Mouse (Mus musculus) embryonic facial prominence, embryonic 10.5 days (tissue): ENCODE results near the gene Alppl2. TPM values are rescaled to one million over a fixed set of nuclear protein-coding genes. Genes with fewer than 3 reads are reported as not detected.

ENCODE experiments used
- DNase-seq: peaks from one replicate; pipeline ENCODE4 v3.0.0-alpha.2; 2017; ENCODE audit warnings: low spot score
- H3K27ac ChIP-seq: fragments of 300-500 bp; sonication (generic); replicated peaks from 2 replicates; pipeline ENCODE4 v1.5.1; 2016; ENCODE audit warnings: mild to moderate bottlenecking
- H3K27me3 ChIP-seq: fragments of 300-500 bp; sonication (generic); replicated peaks from 2 replicates; pipeline ENCODE4 v1.6.1; 2016; ENCODE audit warnings: low read depth, mild to moderate bottlenecking; ENCODE audit not compliant: poor library complexity, severe bottlenecking
- H3K36me3 ChIP-seq: fragments of 300-500 bp; sonication (generic); replicated peaks from 2 replicates; pipeline ENCODE4 v1.6.1; 2016; ENCODE audit warnings: mild to moderate bottlenecking, moderate library complexity
- H3K4me1 ChIP-seq: fragments of 300-500 bp; sonication (generic); 2 replicates; pipeline ENCODE4 v1.6.1; 2016
- H3K4me3 ChIP-seq: fragments of 300-500 bp; sonication (generic); 2 replicates; pipeline ENCODE4 v1.5.1; 2016; ENCODE audit warnings: mild to moderate bottlenecking, moderate library complexity
- H3K9me3 ChIP-seq: fragments of 300-500 bp; sonication (generic); 2 replicates; pipeline ENCODE4 v1.6.1; 2016; ENCODE audit warnings: mild to moderate bottlenecking
- WGBS: fragments of 180-500 bp; shearing (Covaris S2); methylation state at CpG from one replicate; pipeline ENCODE4 v1.1.7; 2016; 5-methylcytosine and 5-hydroxymethylcytosine counted together
- polyA plus RNA-seq: library from polyadenylated mRNA; unstranded; fragments of >200 nt; fragmentation: Nextera tagmentation; extraction: Ambion mirVana; gene quantifications from 2 replicates; pipeline ENCODE4 v1.2.1, GENCODE M21; 2016

Alppl2 gene
- not detected in 2 replicates for polyA plus RNA-seq

GRCm38 (mm10) chr1:87089828-87090227, at the start of gene Alppl2:
Alppl2 (minus strand) TSS chr1:87089928.
- Histone ChIP-seq H3K27me3 (no peaks in the 10 kb centered on the region), H3K4me3 (no peak within 1 kb of the TSS), H3K27ac (no peak within 1 kb of the TSS), H3K36me3 (no peaks in the 10 kb centered on the region), H3K9me3 (no peaks in the 10 kb centered on the region; the same call in 1 of the 2 replicates), H3K4me1 (no peaks in the 10 kb centered on the region)
- no peak for DNase-seq
- 85% methylated on average over 4 of the region's 4 CpGs for WGBS

GRCm38 (mm10) chr1:87131803-87132202, 42.1 kb upstream of the Alppl2 start:
- DNase-seq, result no peak
- Histone ChIP-seq H3K27me3 (peaks cover 32% of the 10 kb centered on the region), H3K27ac (no peak overlapping the region), H3K36me3 (no peaks in the 10 kb centered on the region), H3K4me3 (no peak overlapping the region), H3K4me1 (peaks cover 8% of the 10 kb centered on the region; the same call in 1 of the 2 replicates), H3K9me3 (no peaks in the 10 kb centered on the region)
- 86% methylated on average over 4 of the region's 4 CpGs for WGBS

GRCm38 (mm10) chr1:87127206-87128030, 37.7 kb upstream of the Alppl2 start:
- Histone ChIP-seq H3K4me3 (peak overlapping the region; percentile 39), H3K4me1 (peaks cover 10% of the 10 kb centered on the region; the same call in 1 of the 2 replicates), H3K27ac (no peak overlapping the region), H3K36me3 (no peaks in the 10 kb centered on the region), H3K27me3 (peaks cover 60% of the 10 kb centered on the region), H3K9me3 (no peaks in the 10 kb centered on the region)
- peak; percentile 16 for DNase-seq
- WGBS, result 5% methylated on average over 43 of the region's 43 CpGs

- H3K4me3 ChIP-seq, result no peak within 1 kb of the TSS
- no peak within 1 kb of the TSS for H3K27ac ChIP-seq
- no peaks in the 10 kb centered on the region for H3K9me3 ChIP-seq
- H3K4me1 ChIP-seq, result peaks cover 11% of the 10 kb centered on the region; the same call in 1 of the 2 replicates
- 78% methylated on average over 6 of the region's 6 CpGs for WGBS
- peaks cover 56% of the 10 kb centered on the region for H3K27me3 ChIP-seq
- H3K36me3 ChIP-seq, result no peaks in the 10 kb centered on the region
- DNase-seq, result no peak
These were observed 34.9 kb upstream of the Alppl2 start, which contains the start of gene Akp3 for GRCm38 (mm10) chr1:87124673-87125072. Akp3 (plus strand) TSS chr1:87124973.

- H3K36me3 ChIP-seq, result no peaks in the 10 kb centered on the region
- no peak for DNase-seq
- no peak overlapping the region for H3K27ac ChIP-seq
- H3K4me1 ChIP-seq, result no peaks in the 10 kb centered on the region
- WGBS, result 79% methylated on average over 1 of the region's 1 CpGs
- H3K4me3 ChIP-seq, result no peak overlapping the region
- H3K9me3 ChIP-seq, result no peaks in the 10 kb centered on the region
- no peaks in the 10 kb centered on the region for H3K27me3 ChIP-seq
These were observed 25.1 kb upstream of the Alppl2 start for GRCm38 (mm10) chr1:87114784-87115183.

GRCm38 (mm10) chr1:87111719-87112354, 22.1 kb upstream of the Alppl2 start:
- Histone ChIP-seq H3K9me3 (no peaks in the 10 kb centered on the region), H3K4me1 (no peaks in the 10 kb centered on the region), H3K4me3 (no peak overlapping the region), H3K36me3 (no peaks in the 10 kb centered on the region), H3K27ac (no peak overlapping the region), H3K27me3 (no peaks in the 10 kb centered on the region)
- WGBS, result 34% methylated on average over 9 of the region's 9 CpGs
- DNase-seq, result peak; percentile 52

GRCm38 (mm10) chr1:87108564-87108963, 18.8 kb upstream of the Alppl2 start:
- WGBS, result 86% methylated on average over 4 of the region's 4 CpGs
- no peaks in the 10 kb centered on the region for H3K4me1 ChIP-seq
- DNase-seq, result no peak
- no peaks in the 10 kb centered on the region for H3K9me3 ChIP-seq
- H3K27ac ChIP-seq, result no peak overlapping the region
- no peaks in the 10 kb centered on the region for H3K27me3 ChIP-seq
- H3K4me3 ChIP-seq, result no peak overlapping the region
- H3K36me3 ChIP-seq, result no peaks in the 10 kb centered on the region

- WGBS, result 82% methylated on average over 8 of the region's 8 CpGs
- Histone ChIP-seq H3K4me1 (no peaks in the 10 kb centered on the region), H3K36me3 (no peaks in the 10 kb centered on the region), H3K27ac (no peak overlapping the region), H3K4me3 (no peak overlapping the region), H3K9me3 (no peaks in the 10 kb centered on the region), H3K27me3 (no peaks in the 10 kb centered on the region)
- no peak for DNase-seq
These were observed 16.8 kb upstream of the Alppl2 start for GRCm38 (mm10) chr1:87106536-87106935.

GRCm38 (mm10) chr1:87103936-87104335, 14.2 kb upstream of the Alppl2 start:
- DNase-seq, result no peak
- peaks cover 18% of the 10 kb centered on the region for H3K27me3 ChIP-seq
- no peaks in the 10 kb centered on the region for H3K36me3 ChIP-seq
- no peak overlapping the region for H3K27ac ChIP-seq
- 84% methylated on average over 1 of the region's 1 CpGs for WGBS
- no peaks in the 10 kb centered on the region for H3K4me1 ChIP-seq
- H3K4me3 ChIP-seq, result no peak overlapping the region
- no peaks in the 10 kb centered on the region for H3K9me3 ChIP-seq

GRCm38 (mm10) chr1:87102114-87102513, 12.4 kb upstream of the Alppl2 start:
- no peak overlapping the region for H3K4me3 ChIP-seq
- no peaks in the 10 kb centered on the region for H3K9me3 ChIP-seq
- DNase-seq, result no peak
- no peak overlapping the region for H3K27ac ChIP-seq
- peaks cover 36% of the 10 kb centered on the region for H3K27me3 ChIP-seq
- 83% methylated on average over 3 of the region's 3 CpGs for WGBS
- peaks cover 6% of the 10 kb centered on the region; the same call in 1 of the 2 replicates for H3K4me1 ChIP-seq
- no peaks in the 10 kb centered on the region for H3K36me3 ChIP-seq

GRCm38 (mm10) chr1:87101411-87101810, 11.7 kb upstream of the Alppl2 start, which contains the start of gene Alpi:
Alpi (minus strand) TSS chr1:87101606.
- no peaks in the 10 kb centered on the region for H3K9me3 ChIP-seq
- no peak within 1 kb of the TSS for H3K27ac ChIP-seq
- no peaks in the 10 kb centered on the region for H3K36me3 ChIP-seq
- DNase-seq, result no peak
- H3K4me3 ChIP-seq, result no peak within 1 kb of the TSS
- 89% methylated on average over 1 of the region's 1 CpGs for WGBS
- H3K27me3 ChIP-seq, result peaks cover 40% of the 10 kb centered on the region
- peaks cover 6% of the 10 kb centered on the region for H3K4me1 ChIP-seq

- peaks cover 14% of the 10 kb centered on the region for H3K4me1 ChIP-seq
- no peaks in the 10 kb centered on the region for H3K9me3 ChIP-seq
- DNase-seq, result peak; percentile 84
- H3K27me3 ChIP-seq, result peaks cover 40% of the 10 kb centered on the region
- H3K4me3 ChIP-seq, result peak overlapping the region; percentile 40
- H3K27ac ChIP-seq, result 0 out of 2 replicates have a peak overlapping the region, but pooled peaks have one; percentile 30
- WGBS, result 11% methylated on average over 30 of the region's 30 CpGs
- H3K36me3 ChIP-seq, result no peaks in the 10 kb centered on the region
These were observed 8.7 kb upstream of the Alppl2 start for GRCm38 (mm10) chr1:87098358-87098975.
